Mouse (Mus musculus): Measurements from ENCODE around the gene Gm5728. TPM values are rescaled to one million over a fixed set of nuclear protein-coding genes. Genes with fewer than 3 reads are reported as not detected.
"Not testable (repeated sequence)": the region's sequence is repeated elsewhere in the genome, so short reads cannot be mapped to it uniquely, and the experiment has no call there.

Gm5728 gene
- not detected in 2 replicates for polyA plus RNA-seq (2015; fragmentation: Nextera tagmentation; extraction: Ambion mirVana)

GRCm38 (mm10) chr7:20375310-20375709 is at the start of gene Gm5728:
Gene Gm5728 (minus strand): TSS chr7:20375410.
- not testable (repeated sequence) for H3K4me1 ChIP-seq; H3K9me3 ChIP-seq; H3K36me3 ChIP-seq (replicated peaks); ATAC-seq (replicated peaks); H3K4me2 ChIP-seq; H3K4me3 ChIP-seq; H3K9ac ChIP-seq; H3K27ac ChIP-seq; H3K27me3 ChIP-seq (replicated peaks)
- WGBS, result no CpG with 5 or more reads among the region's 1 CpGs

GRCm38 (mm10) chr7:20417642-20418041 is 42.4 kb upstream of the Gm5728 start, which contains the start of gene Vmn1r100:
Gene Vmn1r100 (plus strand): TSS chr7:20417942.
- H3K9ac ChIP-seq; H3K27me3 ChIP-seq (replicated peaks); H3K4me1 ChIP-seq; H3K4me2 ChIP-seq; H3K27ac ChIP-seq; H3K9me3 ChIP-seq; H3K4me3 ChIP-seq; H3K36me3 ChIP-seq (replicated peaks); ATAC-seq (replicated peaks): not testable (repeated sequence)
- WGBS, result no CpG with 5 or more reads among the region's 3 CpGs

- not testable (repeated sequence) for H3K27ac ChIP-seq; H3K27me3 ChIP-seq (replicated peaks); H3K36me3 ChIP-seq (replicated peaks); H3K4me3 ChIP-seq; H3K9me3 ChIP-seq; H3K9ac ChIP-seq; ATAC-seq (replicated peaks); H3K4me2 ChIP-seq; H3K4me1 ChIP-seq
- no CpG with 5 or more reads among the region's 2 CpGs for WGBS
These were observed 41.2 kb downstream of the Gm5728 start, which contains the start of gene Gm4133 for GRCm38 (mm10) chr7:20333965-20334364. Gene Gm4133 (minus strand): TSS chr7:20334065.

Other genes starting within 250 kb of the Gm5728 start
- gene Vmn1r93, start 236.3 kb downstream of the Gm5728 start, polyA plus RNA-seq (2015; fragmentation: Nextera tagmentation; extraction: Ambion mirVana), result not detected in 2 replicates
- gene Vmn1r94, start 207.0 kb downstream of the Gm5728 start, polyA plus RNA-seq (2015; fragmentation: Nextera tagmentation; extraction: Ambion mirVana), result not detected in 2 replicates
- gene Vmn1r95, start 181.7 kb downstream of the Gm5728 start, polyA plus RNA-seq (2015; fragmentation: Nextera tagmentation; extraction: Ambion mirVana), result not detected in 2 replicates
- not detected in 2 replicates for gene Gm6164, start 169.8 kb downstream of the Gm5728 start, polyA plus RNA-seq (2015; fragmentation: Nextera tagmentation; extraction: Ambion mirVana)
- gene Gm4498, start 141.6 kb downstream of the Gm5728 start, polyA plus RNA-seq (2015; fragmentation: Nextera tagmentation; extraction: Ambion mirVana), result not detected in 2 replicates
- gene Gm5890, start 112.6 kb downstream of the Gm5728 start, polyA plus RNA-seq (2015; fragmentation: Nextera tagmentation; extraction: Ambion mirVana), result not detected in 2 replicates
- gene Gm4133, start 41.3 kb downstream of the Gm5728 start, polyA plus RNA-seq (2015; fragmentation: Nextera tagmentation; extraction: Ambion mirVana), result not detected in 2 replicates
- not detected in 2 replicates for gene Vmn1r100, start 42.5 kb upstream of the Gm5728 start, polyA plus RNA-seq (2015; fragmentation: Nextera tagmentation; extraction: Ambion mirVana)
- not detected in 2 replicates for gene Vmn1r101, start 67.2 kb upstream of the Gm5728 start, polyA plus RNA-seq (2015; fragmentation: Nextera tagmentation; extraction: Ambion mirVana)
- gene Gm10670, start 99.5 kb upstream of the Gm5728 start, polyA plus RNA-seq (2015; fragmentation: Nextera tagmentation; extraction: Ambion mirVana), result not detected in 2 replicates
- not detected in 2 replicates for gene Vmn1r103, start 135.1 kb upstream of the Gm5728 start, polyA plus RNA-seq (2015; fragmentation: Nextera tagmentation; extraction: Ambion mirVana)
- gene Vmn1r104, start 158.4 kb upstream of the Gm5728 start, polyA plus RNA-seq (2015; fragmentation: Nextera tagmentation; extraction: Ambion mirVana), result not detected in 2 replicates
- gene Gm5726, start 170.3 kb upstream of the Gm5728 start, polyA plus RNA-seq (2015; fragmentation: Nextera tagmentation; extraction: Ambion mirVana), result not detected in 2 replicates
- gene Gm4141, start 200.8 kb upstream of the Gm5728 start, polyA plus RNA-seq (2015; fragmentation: Nextera tagmentation; extraction: Ambion mirVana), result not detected in 2 replicates
- not detected in 2 replicates for gene Gm4513, start 223.6 kb upstream of the Gm5728 start, polyA plus RNA-seq (2015; fragmentation: Nextera tagmentation; extraction: Ambion mirVana)